Mouse (Mus musculus): ENCODE data around the gene Olfr166.
"Not testable (repeated sequence)": the region's sequence is repeated elsewhere in the genome, so short reads cannot be mapped to it uniquely, and the experiment has no call there.

Olfr166 gene

DNA sequence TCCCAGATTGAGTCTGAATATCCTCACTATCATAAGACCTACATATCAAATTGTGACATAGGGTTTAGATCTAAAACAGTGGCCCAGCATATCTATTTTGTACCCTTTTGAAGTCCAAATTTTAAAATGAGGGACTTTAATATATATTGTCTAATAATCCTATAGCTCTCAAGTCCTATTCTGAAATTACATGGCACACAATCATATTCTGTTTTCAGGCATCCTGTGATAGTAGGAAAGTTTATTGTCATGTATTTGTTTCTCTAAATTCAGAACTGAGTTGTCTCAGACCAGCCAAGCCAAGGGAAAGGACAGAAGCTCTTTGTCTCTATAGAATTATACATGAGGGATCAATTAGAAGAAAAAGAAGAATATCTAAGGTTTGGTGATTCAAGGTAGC, at the start of gene Olfr166:
Olfr166 (plus strand) TSS at position 301 of the 400 bp plus-strand sequence.
- DNase-seq (ENCODE audit: low read depth), result no peak

DNA sequence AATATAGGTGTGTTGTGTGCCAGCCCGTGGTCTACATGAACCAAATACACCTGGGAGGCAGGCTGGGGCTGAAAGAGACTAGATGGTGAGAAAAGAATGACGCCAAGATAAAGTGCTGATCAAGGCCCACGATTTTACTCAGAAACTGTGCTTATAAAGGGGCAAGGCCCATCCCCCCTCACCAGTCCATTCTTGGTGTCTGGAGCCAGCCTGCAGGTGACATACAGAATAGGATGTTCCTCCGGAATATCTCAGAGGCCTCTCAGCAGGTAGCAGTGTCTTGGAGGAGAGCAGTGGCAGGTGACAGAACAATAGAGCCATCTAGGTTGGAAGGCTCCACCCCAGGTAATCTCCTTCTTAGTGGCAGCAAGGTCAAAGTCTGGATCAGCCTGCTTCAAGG, 24.8 kb upstream of the Olfr166 start:
- DNase-seq (ENCODE audit: low read depth), result not testable (repeated sequence)

DNA sequence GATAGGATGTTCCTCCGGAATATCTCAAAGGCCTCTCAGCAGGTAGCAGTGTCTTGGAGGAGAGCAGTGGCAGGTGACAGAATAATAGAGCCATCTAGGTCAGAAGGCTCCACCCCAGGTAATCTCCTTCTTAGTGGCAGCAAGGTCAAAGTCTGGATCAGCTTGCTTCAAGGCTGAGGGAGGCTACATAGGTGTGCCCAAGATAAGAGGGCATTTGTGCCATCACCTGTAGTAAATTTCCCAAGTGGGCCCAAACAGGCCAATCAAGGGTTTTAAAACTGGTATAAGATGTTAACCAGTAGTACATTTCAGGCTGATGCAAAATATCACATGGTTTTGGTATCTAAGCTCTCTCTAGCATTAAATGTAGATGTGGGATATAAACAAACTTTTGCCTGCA, 19.1 kb upstream of the Olfr166 start:
- no peak for DNase-seq (ENCODE audit: low read depth)

DNA sequence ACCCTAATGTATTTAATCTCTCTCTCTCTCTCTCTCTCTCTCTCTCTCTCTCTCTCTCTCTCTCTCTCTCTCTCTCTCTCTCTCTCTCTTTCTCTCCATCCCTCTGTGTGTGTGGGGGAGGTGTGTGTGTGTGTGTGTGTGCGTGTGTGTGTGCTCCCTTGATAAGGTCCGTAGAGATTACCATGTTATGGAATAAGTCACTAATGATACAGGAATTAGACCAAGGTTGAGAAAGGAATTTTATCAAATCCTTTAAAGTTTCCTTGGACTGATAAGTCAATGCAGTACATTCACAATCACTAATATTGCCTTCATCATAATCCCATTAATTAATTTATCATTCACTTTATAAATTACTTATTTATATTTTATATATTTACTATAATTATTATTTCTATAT, 38.7 kb downstream of the Olfr166 start, which contains the start of gene Olfr167:
Olfr167 (minus strand) TSS at position 101 of the 400 bp plus-strand sequence.
- DNase-seq (ENCODE audit: low read depth), result no peak

DNA sequence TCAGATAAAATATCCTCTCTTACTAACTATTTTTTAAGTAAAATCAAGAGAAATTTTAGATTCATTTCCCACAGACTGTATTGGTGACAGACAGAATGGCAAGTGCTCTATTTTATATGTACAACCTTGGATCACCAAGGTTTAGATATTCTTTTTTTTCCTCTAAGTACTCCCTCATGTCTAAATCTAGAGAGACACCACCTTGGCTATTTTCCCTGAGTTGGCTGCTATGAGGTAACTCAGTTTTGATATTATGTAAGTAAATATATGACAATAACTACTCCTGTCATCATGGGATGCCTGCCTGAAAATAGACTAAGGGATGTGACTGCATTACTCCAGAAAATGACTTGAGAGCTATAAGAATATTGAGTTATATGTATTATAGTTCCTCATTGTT, 52.0 kb downstream of the Olfr166 start, which contains the start of gene Olfr168:
Olfr168 (minus strand) TSS at position 101 of the 400 bp plus-strand sequence.
- no peak for DNase-seq (ENCODE audit: low read depth)
